Mouse (Mus musculus): ENCODE data around the gene Stk38l.

DNA sequence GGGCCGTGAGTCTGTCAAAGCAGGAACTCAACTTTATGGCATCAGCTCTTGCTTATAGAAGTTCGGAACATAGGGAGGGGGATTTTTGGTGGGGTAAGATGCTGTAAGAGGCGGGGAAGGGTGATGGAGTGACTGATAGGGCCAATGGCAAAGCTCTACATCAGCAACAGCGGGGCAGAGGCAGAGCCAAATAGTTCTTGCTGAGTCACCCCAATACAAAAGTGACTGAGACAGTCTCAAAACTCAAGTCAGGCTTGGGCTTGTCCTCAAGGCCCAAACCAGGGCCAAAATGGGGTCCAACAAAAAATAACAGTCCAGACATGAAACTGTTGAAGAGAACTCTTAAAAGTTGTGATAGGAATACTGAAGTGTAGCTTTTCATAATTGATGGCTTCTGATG lies 30.9 kb downstream of the Stk38l start:
- TF ChIP-seq CTCF (IDR thresholded peaks at IDR 0.05; ENCODE audit: extremely low read depth, insufficient read depth, insufficient read length, insufficient replicate concordance): no peak
- no peak for TF ChIP-seq POLR2A (IDR thresholded peaks at IDR 0.05; ENCODE audit: low read depth, low read length)
